8 mouse cellular contexts compared by ENCODE assay signal in genomic region chr1:55193316-55193715, GRCm38 (mm10). TPM values are rescaled to one million over a fixed set of nuclear protein-coding genes. Genes with fewer than 3 reads are reported as not detected.
DNase-seq lines count a peak whose midpoint lies in the region; ATAC-seq lines count a peak whose summit lies in the region.

No protein-coding gene starts in this region.

- peaks cover 20% of the 10 kb centered on the region for H3K4me1 ChIP-seq in lung, embryonic 16.5 days (replicated peaks; ENCODE audit: control insufficient read depth, insufficient read depth, low read length)

- H3K4me3 ChIP-seq in lung, embryonic 16.5 days (ENCODE audit: low read length): no peak overlapping the region

- peak; percentile 16 for DNase-seq in MN1 (ENCODE audit: low spot score)
- peak; percentile 45 for DNase-seq in adrenal gland, adult 8-10 months
- DNase-seq in heart, adult 18-20 months: peak; percentile 57 to 61
- peak; percentile 82 for DNase-seq in kidney, adult 11 months
- DNase-seq in urinary bladder, adult 2 months (ENCODE audit: low spot score): no peak
- no peak for DNase-seq in left cerebral cortex, postnatal 14 days (ENCODE audit: low spot score in 2 of 2)
- no peak for DNase-seq in natural killer cell, adult 2 months (ENCODE audit: low spot score in 2 of 2)

- intact Hi-C loops in left cerebral cortex, postnatal 14 days (cut with DNase I): no loop called here

- no peaks in the 10 kb centered on the region; the same call in 1 of the 2 replicates for H3K36me3 ChIP-seq in lung, embryonic 16.5 days (ENCODE audit: control insufficient read depth, insufficient read depth, low read length)

- peak; percentile 91 for ATAC-seq in lung, embryonic 16.5 days (ENCODE audit: low read depth)

- 24% methylated on average over 2 of the region's 2 CpGs for WGBS in lung, embryonic 16.5 days

- H3K27ac ChIP-seq in lung, embryonic 16.5 days (ENCODE audit: low read length): peak overlapping the region; percentile 90

- no peaks in the 10 kb centered on the region for H3K9me3 ChIP-seq in lung, embryonic 16.5 days (ENCODE audit: control insufficient read depth, low read length)

- no peaks in the 10 kb centered on the region for H3K27me3 ChIP-seq in lung, embryonic 16.5 days (ENCODE audit: control insufficient read depth, insufficient read depth, low read depth, low read length)

- H3K4me2 ChIP-seq in lung, embryonic 16.5 days (ENCODE audit: low read depth, low read length): no peak overlapping the region

- peak overlapping the region; percentile 44 for H3K9ac ChIP-seq in lung, embryonic 16.5 days (ENCODE audit: low read length)

RNA-seq across cellular contexts. Expression of gene Rftn2, which starts 33.3 kb away (rescaled TPM):
- total RNA-seq in adrenal gland, adult 8-10 months (2022): 10 to 100 TPM; 20.8 to 37.2 (median 30.9) TPM
- total RNA-seq in heart, adult 18-20 months (2021): 10 to 100 TPM; 10.8 to 11.0 TPM
- 14.1 and 14.6 TPM in 2 replicates for polyA plus RNA-seq in lung, embryonic 16.5 days (2015; fragmentation: Nextera tagmentation; extraction: Ambion mirVana)
- polyA plus RNA-seq in urinary bladder, adult 2 months (2012; rRNA removed): 7.1 and 8.7 TPM in 2 replicates
- 10 to 100 TPM; 18.5 to 19.5 TPM for total RNA-seq in left cerebral cortex, postnatal 14 days (2021)

RNA-seq across cellular contexts. Expression of gene Mars2, which starts 43.7 kb away (rescaled TPM):
- 1 to 10 TPM; 6.3 to 7.4 (median 7.0) TPM for total RNA-seq in adrenal gland, adult 8-10 months (2022)
- total RNA-seq in heart, adult 18-20 months (2021): 1 to 10 TPM; 5.1 to 5.7 TPM
- polyA plus RNA-seq in lung, embryonic 16.5 days (2015; fragmentation: Nextera tagmentation; extraction: Ambion mirVana): 2.4 TPM in 2 replicates
- 1.6 and 1.9 TPM in 2 replicates for polyA plus RNA-seq in urinary bladder, adult 2 months (2012; rRNA removed)
- total RNA-seq in left cerebral cortex, postnatal 14 days (2021): 10 to 100 TPM; 10.6 to 11.5 TPM

Comparison
In these comparisons a context has a peak if more than half of its experiments do, and no peak if none do; other contexts are left out.
1. DNase-seq: peak in MN1 (single experiment), adrenal gland, adult 8-10 months (single experiment), heart, adult 18-20 months (2 of 2) and kidney, adult 11 months (single experiment); none in urinary bladder, adult 2 months (single experiment), left cerebral cortex, postnatal 14 days (0 of 2) and natural killer cell, adult 2 months (0 of 2).